Mouse (Mus musculus): ENCODE measurements around the gene Ror1. TPM values are rescaled to one million over a fixed set of nuclear protein-coding genes. Genes with fewer than 3 reads are reported as not detected.

Ror1 gene
- total RNA-seq, 2 experiments from 2014 or later, result 28.9 to 37.2 TPM

DNA sequence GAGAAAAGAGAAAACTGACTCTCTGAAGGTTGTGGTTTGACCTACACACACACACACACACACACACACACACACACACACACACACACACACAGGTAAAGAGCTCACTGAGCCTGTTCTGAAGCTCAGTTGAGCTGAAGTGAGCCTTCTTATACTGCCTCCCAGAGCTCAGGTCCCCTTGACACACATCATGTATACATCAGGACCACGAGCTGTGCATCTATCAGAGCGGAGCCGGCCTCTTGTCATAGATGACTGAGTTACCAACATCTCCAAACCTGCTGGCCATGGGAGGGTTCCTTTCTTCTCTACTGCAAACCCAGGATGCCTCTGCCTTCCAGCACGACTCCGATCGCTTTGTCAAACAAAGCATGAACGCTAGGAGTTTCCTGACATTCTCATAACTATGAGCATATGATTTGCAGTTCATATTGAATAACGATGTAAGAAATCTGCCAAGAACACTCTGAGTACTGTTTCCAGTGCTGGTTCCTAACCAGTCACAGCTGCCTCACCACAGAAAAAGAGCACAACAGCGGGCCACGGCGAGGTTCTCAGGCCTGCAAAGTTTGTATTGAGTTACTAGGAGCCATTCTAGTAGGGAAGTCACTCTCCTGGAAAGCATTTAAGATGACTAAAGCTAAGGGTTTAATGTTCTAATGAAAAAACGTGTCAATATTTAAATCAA, 297.9 kb downstream of the Ror1 start:
- DNase-seq, result no peak

GRCm38 (mm10) chr4:100395407-100395806, 299.8 kb downstream of the Ror1 start:
- peak; percentile 74 for DNase-seq

DNA sequence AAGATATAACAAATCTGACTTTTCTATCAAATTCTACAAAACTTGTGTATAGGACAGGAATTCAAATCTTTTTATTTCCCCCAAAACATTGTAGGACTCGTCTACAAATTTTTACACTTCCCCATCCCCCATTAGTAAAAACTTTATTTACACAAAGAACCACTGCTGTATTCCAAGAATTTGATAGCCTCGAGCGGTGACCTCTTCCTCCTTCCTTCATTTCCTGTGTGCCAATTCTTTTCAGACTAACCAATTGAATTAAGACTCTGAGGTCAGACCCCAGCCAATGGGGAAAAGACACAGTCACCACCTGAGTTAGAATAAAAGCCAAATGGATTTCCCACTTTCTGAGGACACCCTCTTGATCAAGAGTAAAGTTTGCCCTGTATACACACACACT, 302.5 kb downstream of the Ror1 start:
- DNase-seq, result no peak

- no peak for DNase-seq
Measured at GRCm38 (mm10) chr4:100401078-100401477, 305.5 kb downstream of the Ror1 start.

GRCm38 (mm10) chr4:100401581-100402470, 306.2 kb downstream of the Ror1 start:
- DNase-seq, result peak; percentile 37

DNA sequence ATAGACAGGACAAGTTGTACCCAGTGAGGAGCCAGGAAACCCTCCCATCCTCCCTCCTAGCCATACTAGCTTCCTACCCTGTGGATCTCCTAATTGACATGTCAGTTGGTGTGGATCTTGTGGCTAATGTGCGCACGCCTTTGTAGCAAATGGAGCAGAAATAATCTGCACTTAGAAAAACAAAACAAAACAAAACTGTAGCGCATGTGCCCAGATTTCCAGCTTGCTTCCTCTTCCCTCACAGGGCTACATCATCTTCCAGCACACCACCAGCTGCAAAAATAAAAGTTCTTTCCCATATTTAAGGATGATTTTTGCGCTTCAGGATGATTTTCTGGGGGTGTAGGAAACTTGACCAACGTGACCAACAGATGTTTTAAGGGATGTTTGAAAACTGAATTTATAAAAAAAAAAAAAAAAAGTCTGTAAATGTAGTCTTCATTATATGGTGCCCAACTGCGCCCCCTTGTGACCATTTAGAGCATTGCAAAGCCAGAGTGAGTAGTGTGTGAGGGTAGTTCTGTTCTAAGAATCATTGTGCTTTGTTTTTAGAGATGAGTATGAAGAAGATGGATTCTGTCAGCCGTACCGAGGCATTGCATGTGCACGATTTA, 311.8 kb downstream of the Ror1 start:
- peak; percentile 88 for DNase-seq

GRCm38 (mm10) chr4:100409521-100409920, 313.9 kb downstream of the Ror1 start:
- DNase-seq, result no peak

- no peak for DNase-seq
Measured at GRCm38 (mm10) chr4:100411841-100412539, 316.4 kb downstream of the Ror1 start.

DNA sequence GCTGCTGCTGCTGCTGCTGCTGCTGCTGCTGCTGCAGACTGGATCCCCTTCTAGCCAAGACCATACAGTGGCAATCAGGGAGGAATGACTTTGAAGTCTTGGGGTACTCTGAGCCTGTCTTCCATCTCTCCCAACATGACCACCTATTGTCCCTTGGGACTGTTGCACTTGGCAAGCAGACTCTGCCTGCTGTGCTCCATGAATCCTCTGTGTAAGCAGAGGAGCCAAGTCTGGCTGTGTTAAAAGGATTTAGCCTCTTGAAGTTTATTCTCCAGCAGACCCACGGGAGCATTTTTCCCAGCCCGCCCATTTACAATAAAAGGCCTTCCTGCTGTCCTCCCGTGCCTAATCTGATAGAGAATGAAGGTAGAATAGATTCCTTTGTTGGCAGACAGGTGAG, 327.2 kb downstream of the Ror1 start:
- no peak for DNase-seq

GRCm38 (mm10) chr4:100426101-100426500, 330.5 kb downstream of the Ror1 start:
- DNase-seq, result no peak

- DNase-seq, result no peak
Measured at GRCm38 (mm10) chr4:100429371-100429900, 333.8 kb downstream of the Ror1 start.

DNA sequence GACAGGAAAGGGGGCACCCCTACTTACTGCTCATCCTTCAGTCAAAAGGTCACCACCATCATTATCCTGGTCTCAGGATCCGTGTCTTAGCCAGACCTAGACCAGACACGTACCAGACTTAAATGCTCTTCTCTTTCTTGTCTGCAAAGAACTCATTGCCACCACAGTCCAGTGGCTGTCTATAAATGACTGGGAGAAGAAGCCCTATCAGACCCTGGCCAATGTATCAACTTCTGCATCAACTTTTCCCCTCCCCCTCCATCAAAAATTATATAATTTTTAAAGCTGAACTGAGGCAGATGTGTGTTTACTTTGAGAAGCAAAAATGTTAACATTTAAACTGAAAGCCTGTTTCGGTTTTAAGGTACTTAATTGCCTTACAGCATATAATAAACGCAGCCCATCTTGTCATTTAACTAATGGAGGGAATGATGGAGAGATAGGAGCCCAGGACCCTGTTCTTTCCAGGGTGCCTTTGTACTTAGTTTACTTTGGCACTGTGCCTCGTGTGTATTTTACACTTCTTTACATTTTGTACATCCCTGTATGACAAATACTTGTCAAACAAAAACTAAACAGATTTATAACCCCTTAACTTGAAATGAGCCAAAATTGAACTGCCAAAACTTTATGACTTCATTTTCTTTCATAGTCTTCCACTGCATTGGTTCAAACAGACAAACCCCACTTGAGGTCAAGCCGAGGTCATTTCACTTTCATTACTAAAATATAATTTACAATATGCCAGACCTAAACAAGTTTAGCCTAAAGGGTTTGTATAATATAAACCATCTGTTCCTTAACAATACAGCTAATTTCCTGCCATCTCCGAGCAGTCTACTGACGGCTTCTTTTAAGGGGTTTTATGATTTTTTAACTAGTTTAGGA, 339.9 kb downstream of the Ror1 start:
- no peak for DNase-seq

DNA sequence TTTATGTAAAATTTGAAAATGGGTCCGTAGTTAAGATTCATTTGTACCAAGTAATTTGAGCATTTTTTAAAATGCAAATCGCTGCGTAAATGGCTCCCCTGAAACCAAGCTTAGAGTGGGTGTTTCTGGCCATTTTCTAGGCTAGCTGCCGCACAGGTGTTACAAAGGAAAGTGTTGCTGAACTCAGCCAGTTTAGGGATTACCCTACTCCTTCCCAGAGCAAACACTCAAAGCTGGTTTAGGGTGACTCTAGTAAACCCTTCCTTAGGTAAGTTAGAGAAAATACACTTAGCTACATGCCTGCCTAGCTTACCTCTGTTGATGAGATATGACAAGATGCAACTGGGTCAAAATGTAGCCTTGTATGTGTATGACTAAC, 340.6 kb downstream of the Ror1 start:
- no peak for DNase-seq

DNA sequence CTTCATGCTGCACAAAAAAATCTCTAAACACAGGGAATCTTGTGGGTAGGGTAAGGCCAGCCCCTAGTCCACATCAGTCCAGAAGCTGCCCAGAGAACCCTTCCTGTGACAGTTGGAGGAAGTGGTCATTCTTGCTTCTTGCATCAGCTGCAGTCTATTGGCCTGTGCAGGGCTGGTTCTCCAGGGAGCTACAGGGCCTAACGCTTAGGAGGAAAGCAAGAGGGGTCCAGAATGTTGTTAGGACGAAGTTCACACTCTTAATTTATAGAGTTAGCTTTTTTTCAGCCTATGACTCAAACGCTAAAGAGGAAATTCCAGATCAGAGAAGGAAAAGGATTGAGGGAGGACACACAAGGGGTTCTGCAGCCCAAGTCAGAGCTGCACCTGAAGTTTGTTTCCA, 351.3 kb downstream of the Ror1 start:
- DNase-seq, result no peak

DNA sequence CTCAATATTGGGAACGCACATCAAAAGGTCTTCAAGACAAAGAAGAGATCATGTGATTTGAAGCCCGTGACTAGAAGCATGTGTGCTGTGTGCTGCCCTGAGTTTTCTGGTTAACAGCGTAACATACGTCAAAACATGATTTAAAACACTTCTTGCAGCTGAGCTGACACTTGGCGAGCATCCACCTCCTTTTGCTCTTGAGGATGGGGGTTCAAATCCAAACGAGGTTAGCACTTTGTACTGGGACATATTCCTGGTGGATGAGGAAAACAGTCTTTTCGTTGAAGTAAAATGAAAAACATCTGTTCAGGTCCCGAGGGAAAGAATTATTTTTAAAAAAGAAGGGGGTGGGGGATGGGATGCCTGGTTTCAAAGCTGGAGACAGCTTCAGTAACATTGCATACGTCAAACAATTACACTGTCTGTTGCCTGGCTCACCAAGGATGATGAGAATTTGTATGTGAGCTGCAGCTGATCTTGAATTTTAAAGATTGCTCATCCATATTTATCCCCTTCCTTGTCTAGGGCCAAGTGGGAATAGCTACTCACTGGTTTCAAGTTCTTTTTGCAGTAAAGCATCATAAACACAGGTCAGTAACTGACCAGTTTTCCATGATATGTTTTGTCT, 367.0 kb downstream of the Ror1 start:
- DNase-seq, result peak; percentile 11

DNA sequence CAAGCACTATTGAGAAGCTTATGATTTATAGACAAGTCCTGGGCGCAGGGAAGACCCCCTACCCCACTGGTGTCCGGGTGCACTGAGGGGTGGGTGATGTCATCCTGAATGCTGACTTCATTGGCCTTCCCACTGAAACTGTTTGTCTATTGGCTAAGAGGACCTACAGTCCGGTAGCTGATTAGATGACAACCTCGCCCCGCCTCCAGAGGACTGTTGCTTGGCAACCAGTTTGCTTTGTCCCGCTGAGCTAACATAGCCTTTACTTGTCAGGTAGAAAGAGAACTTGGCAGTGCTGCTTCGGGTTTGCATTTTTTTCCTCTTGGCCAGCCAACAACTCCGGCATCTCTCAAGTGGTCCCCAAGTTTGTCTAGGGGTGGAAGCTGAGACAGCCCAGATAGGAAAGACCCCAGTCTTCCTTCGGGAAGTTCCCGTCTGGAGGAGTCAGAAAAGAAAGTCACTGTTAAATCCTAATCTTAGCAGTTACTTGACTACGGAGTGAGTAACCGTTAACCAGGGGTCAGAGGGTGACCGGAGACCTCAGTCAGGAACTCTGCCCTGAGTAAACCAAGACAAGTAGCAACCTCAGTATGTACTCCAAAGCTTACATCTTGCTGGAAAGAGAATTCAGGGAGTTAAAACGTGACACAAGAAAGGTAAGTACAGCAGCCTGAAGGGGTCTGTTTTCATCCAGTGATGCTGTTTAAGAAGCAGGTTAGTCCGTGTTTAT, 383.2 kb downstream of the Ror1 start, which contains the start of gene Ube2u:
Gene Ube2u (plus strand): TSS at position 258 of the 730 bp plus-strand sequence.
- peak; percentile 60 for DNase-seq

- DNase-seq, result no peak
Measured at GRCm38 (mm10) chr4:100488447-100488846, 392.9 kb downstream of the Ror1 start.

Measured in heart, postnatal 4 days (tissue).